Mouse (Mus musculus) brain, embryonic 14.5 days (tissue): ENCODE data around the gene Creb5.

ENCODE experiments used
- CTCF ChIP-seq: fragments of 200-500 bp; IDR thresholded peaks from 2 replicates; pipeline ENCODE4 v1.5.1; 2012; ENCODE audit warnings: inconsistent platforms, mild to moderate bottlenecking, moderate library complexity, borderline replicate concordance; ENCODE audit not compliant: insufficient read depth, insufficient read length; ENCODE audit errors: extremely low read depth
- POLR2A ChIP-seq: fragments of 200-500 bp; IDR thresholded peaks from 2 replicates; pipeline ENCODE4 v1.6.1; 2012; ENCODE audit warnings: mild to moderate bottlenecking, inconsistent platforms, borderline replicate concordance; ENCODE audit not compliant: poor library complexity, insufficient read depth, insufficient read length, severe bottlenecking; ENCODE audit errors: extremely low read depth

DNA sequence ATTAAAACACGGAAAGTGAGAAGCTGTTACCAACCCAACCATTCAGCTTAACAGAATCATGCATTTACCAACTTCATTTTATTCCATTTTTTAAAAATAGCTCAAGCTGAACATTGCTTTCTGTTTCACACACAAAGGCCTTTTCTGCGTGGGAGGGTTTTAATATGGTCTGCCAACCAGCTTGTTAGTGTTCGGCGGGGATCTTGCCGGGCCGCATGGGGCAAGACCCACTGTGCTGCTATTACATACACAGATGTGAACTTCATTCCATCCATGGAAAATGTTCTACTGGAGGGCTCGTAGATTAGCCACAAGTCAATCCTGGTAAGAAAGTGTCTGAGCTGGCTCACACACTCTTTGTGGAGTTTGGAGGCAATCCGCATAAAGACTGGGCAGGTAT, 243.7 kb downstream of the Creb5 start:
- TF ChIP-seq CTCF (no peak), POLR2A (no peak)
